ENCODE assay signal across 25 mouse cellular contexts in the genomic region with DNA sequence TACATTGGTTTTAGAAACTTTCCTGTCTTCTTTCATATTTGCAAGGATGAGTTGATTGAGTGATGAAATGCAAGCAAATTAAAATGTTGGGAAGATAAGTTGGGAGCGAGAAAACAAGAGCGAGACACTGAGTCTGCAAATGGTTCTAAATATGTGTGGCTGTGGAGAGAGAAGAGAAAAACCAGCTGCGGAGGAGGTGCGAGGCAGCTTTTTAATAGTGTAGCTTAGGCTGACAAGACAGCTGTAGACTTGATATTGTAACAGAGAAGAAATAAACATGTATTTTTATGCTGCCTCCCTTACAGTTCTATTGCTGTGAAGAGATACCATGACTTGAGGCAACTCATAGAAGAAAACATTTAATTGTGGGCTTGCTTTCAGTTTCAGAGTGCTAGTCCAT.
DNase-seq lines count a peak whose midpoint lies in the region; TF ChIP-seq lines count a peak whose summit lies in the region.
"Had no signal": no experiment of that assay in that cellular context is flagged by ENCODE, and none has a peak within 500 bp of the region (broad histone marks: within the 10 kb centered on the region; RNA-seq: fewer than 3 reads in every experiment).

No protein-coding gene starts in this region.

- H3K4me3 ChIP-seq in lung, adult 2 months (replicated peaks; ENCODE audit: extremely low read depth, low read depth, low read length): no peak overlapping the region
- H3K4me3 ChIP-seq: embryonic facial prominence, embryonic 13.5 days; forebrain, embryonic 10.5 days; forebrain, embryonic 15.5 days; gastrocnemius, adult 2 months; hindbrain, embryonic 13.5 days; myocyte; neural tube, embryonic 13.5 days had no signal

- intact Hi-C loops in left cerebral cortex, postnatal 10 days (cut with DNase I): no loop called here

- DNase-seq in left cerebral cortex, adult 11 months (ENCODE audit: low spot score): peak; percentile 49
- no peak for DNase-seq in left cerebral cortex, postnatal 10 days (ENCODE audit: extremely low spot score in 1 of 2, low spot score in 2 of 2)
- DNase-seq in lung, postnatal 10 days: peak; percentile 10
- no peak for DNase-seq in lung, adult 2 months
- DNase-seq in frontal cortex, postnatal 36 days (ENCODE audit: low spot score in 2 of 2): peak; percentile 23 to 72
- DNase-seq in telencephalon, adult 2 months (ENCODE audit: low read depth, low spot score): peak; percentile 74
- no peak for DNase-seq in kidney, postnatal 25 days
- DNase-seq: adrenal gland, postnatal 14 days; cerebellum, adult 11-12 months; cerebellum, adult 9-11 months; embryo, embryonic 11 days; gastrocnemius, adult 2 months; gastrocnemius, postnatal 36 days; heart, adult 18-20 months; heart, postnatal 4 days; kidney, adult 8-10 months; layer of hippocampus, adult 9-11 months; liver; lung, postnatal 14 days had no signal

- no peaks in the 10 kb centered on the region for H3K4me1 ChIP-seq in lung, adult 2 months (ENCODE audit: control insufficient read depth, insufficient read depth, low read length)
- H3K4me1 ChIP-seq: forebrain, embryonic 10.5 days; forebrain, embryonic 15.5 days; hindbrain, embryonic 13.5 days; neural tube, embryonic 13.5 days had no signal

- TF ChIP-seq CTCF in lung, adult 2 months (IDR thresholded peaks at IDR 0.05; ENCODE audit: insufficient read depth, low read length): no peak

- no peak for TF ChIP-seq POLR2A in lung, adult 2 months (IDR thresholded peaks at IDR 0.05; ENCODE audit: borderline replicate concordance, extremely low read depth, low read depth, low read length)

- WGBS in lung, adult 2 months: 82% methylated on average over 4 of the region's 4 CpGs

Comparison
In these comparisons a context has a peak if more than half of its experiments do, and no peak if none do; other contexts are left out.
1. DNase-seq: peak in left cerebral cortex, adult 11 months (single experiment), lung, postnatal 10 days (single experiment), frontal cortex, postnatal 36 days (2 of 2) and telencephalon, adult 2 months (single experiment); none in left cerebral cortex, postnatal 10 days (0 of 2), lung, adult 2 months (single experiment) and kidney, postnatal 25 days (0 of 2).